Mouse (Mus musculus): ENCODE data around the gene Mlh3. TPM values are rescaled to one million over a fixed set of nuclear protein-coding genes. Genes with fewer than 3 reads are reported as not detected.

Gene Mlh3
- total RNA-seq, 2 experiments from 2014 or later = 7.9 to 9.5 TPM

GRCm38 (mm10) chr12:85192461-85193108, 77.8 kb downstream of the Mlh3 start:
- DNase-seq = peak; percentile 68 to 83

GRCm38 (mm10) chr12:85190290-85190689, 80.1 kb downstream of the Mlh3 start:
- DNase-seq = no peak

GRCm38 (mm10) chr12:85186361-85186760, 84.0 kb downstream of the Mlh3 start:
- no peak for DNase-seq

GRCm38 (mm10) chr12:85185810-85186209, 84.6 kb downstream of the Mlh3 start:
- DNase-seq = peak; percentile 70 to 80

Small RNAs within 50 kb of the gene (microRNA-seq; reads per million reads assigned to microRNA genes)
- gene Mir6938 = 0 to 0.27 reads per million in 2 experiments

Other genes starting within 250 kb of the Mlh3 start
- 1 to 10 TPM; 1.5 to 2.6 TPM for gene Prox2, start 159.8 kb downstream of the Mlh3 start, total RNA-seq (2021)
- 100 to 1,000 TPM; 759 to 769 TPM for gene Dlst, start 159.8 kb downstream of the Mlh3 start, total RNA-seq (2021)
- gene Rps6kl1, start 119.3 kb downstream of the Mlh3 start, total RNA-seq (2021) = 1 to 10 TPM; 1.4 to 2.1 TPM
- gene Pgf, start 92.8 kb downstream of the Mlh3 start, total RNA-seq (2021) = 1 to 10 TPM; 3.8 to 5.3 TPM
- 10 to 100 TPM; 43.5 to 48.3 TPM for gene Eif2b2, start 51.1 kb downstream of the Mlh3 start, total RNA-seq (2021)
- gene Acyp1, start 17.8 kb upstream of the Mlh3 start, total RNA-seq (2021) = 10 to 100 TPM; 20.5 to 25.2 TPM
- gene Zc2hc1c, start 18.0 kb upstream of the Mlh3 start, total RNA-seq (2021) = 1 to 10 TPM; 1.7 to 2.3 TPM
- gene Nek9, start 68.8 kb upstream of the Mlh3 start, total RNA-seq (2021) = 100 to 1,000 TPM; 119 to 125 TPM
- gene Tmed10, start 104.2 kb upstream of the Mlh3 start, total RNA-seq (2021) = 100 to 1,000 TPM; 168 to 175 TPM
- gene Fos, start 203.3 kb upstream of the Mlh3 start, total RNA-seq (2021) = 1 to 10 TPM; 2.1 to 5.4 TPM